In the genomic region with DNA sequence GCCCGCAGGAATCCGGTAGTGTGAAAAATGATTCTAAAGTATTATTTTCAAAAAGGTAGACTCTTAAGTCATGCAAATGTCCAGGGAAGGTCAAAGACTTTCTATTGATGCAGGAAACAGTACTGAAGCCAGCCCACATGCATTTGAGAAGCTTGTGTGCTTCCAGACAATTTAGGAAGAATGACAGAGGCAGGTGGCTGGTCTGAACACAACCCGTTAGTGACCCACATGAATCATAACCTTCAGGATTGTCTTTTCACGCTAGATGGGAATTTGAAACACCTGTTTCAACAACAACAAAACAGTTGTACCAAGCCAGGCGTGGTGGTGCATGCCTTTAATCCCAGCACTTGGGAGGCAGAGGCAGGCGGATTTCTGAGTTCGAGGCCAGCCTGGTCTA, we compare ENCODE assay signal across 23 mouse cellular contexts. TPM values are rescaled to one million over a fixed set of nuclear protein-coding genes. Genes with fewer than 3 reads are reported as not detected.
DNase-seq lines count a peak whose midpoint lies in the region; ATAC-seq and TF ChIP-seq lines count a peak whose summit lies in the region.
"Had no signal": no experiment of that assay in that cellular context is flagged by ENCODE, and none has a peak within 500 bp of the region (broad histone marks: within the 10 kb centered on the region; RNA-seq: fewer than 3 reads in every experiment).

No protein-coding gene starts in this region.

- peaks cover 33% of the 10 kb centered on the region for H3K4me1 ChIP-seq in heart, embryonic 13.5 days
- no peaks in the 10 kb centered on the region for H3K4me1 ChIP-seq in heart, adult 2 months (ENCODE audit: control insufficient read depth, insufficient read depth, low read length)
- H3K4me1 ChIP-seq in ES-Bruce4 (ENCODE audit: control insufficient read depth, insufficient read depth, low read length) = no peaks in the 10 kb centered on the region
- no peaks in the 10 kb centered on the region for H3K4me1 ChIP-seq in lung, postnatal 0 days (ENCODE audit: insufficient read depth, low read depth, low read length)
- H3K4me1 ChIP-seq: embryonic facial prominence, embryonic 13.5 days; hindbrain, embryonic 12.5 days had no signal

- H3K4me3 ChIP-seq in heart, embryonic 13.5 days = no peak overlapping the region
- no peak overlapping the region for H3K4me3 ChIP-seq in heart, adult 2 months
- H3K4me3 ChIP-seq in ES-Bruce4 (ENCODE audit: low read depth, low read length) = no peak overlapping the region
- no peak overlapping the region for H3K4me3 ChIP-seq in lung, postnatal 0 days (ENCODE audit: low read depth, low read length)
- H3K4me3 ChIP-seq: embryonic facial prominence, embryonic 13.5 days; forebrain, embryonic 10.5 days; forebrain, embryonic 13.5 days; hindbrain, embryonic 12.5 days; hindbrain, embryonic 15.5 days had no signal

- no peak for TF ChIP-seq EP300 in heart, adult 2 months (IDR thresholded peaks at IDR 0.05; ENCODE audit: insufficient read depth, low read depth, low read length)
- no peak for TF ChIP-seq EP300 in ES-Bruce4 (IDR thresholded peaks at IDR 0.05; ENCODE audit: insufficient read depth, low read depth, low read length)
- no peak for TF ChIP-seq EP300 in lung, postnatal 0 days (IDR thresholded peaks at IDR 0.05)

- 0 out of 2 replicates have a peak overlapping the region, but pooled peaks have one; percentile 9 for H3K27ac ChIP-seq in heart, embryonic 13.5 days (replicated peaks)
- no peak overlapping the region for H3K27ac ChIP-seq in heart, adult 2 months
- peak overlapping the region; percentile 86 for H3K27ac ChIP-seq in ES-Bruce4 (ENCODE audit: insufficient read depth, low read length)
- H3K27ac ChIP-seq in lung, postnatal 0 days (ENCODE audit: low read length) = no peak overlapping the region
- H3K27ac ChIP-seq: embryonic facial prominence, embryonic 13.5 days; forebrain, embryonic 10.5 days; forebrain, embryonic 13.5 days; hindbrain, embryonic 12.5 days; hindbrain, embryonic 15.5 days had no signal

- WGBS in heart, embryonic 13.5 days = 84% methylated on average over 7 of the region's 7 CpGs
- WGBS in heart, adult 2 months = 90% methylated on average over 7 of the region's 7 CpGs
- WGBS in lung, postnatal 0 days = 87% methylated on average over 6 of the region's 7 CpGs

- no peaks in the 10 kb centered on the region for H3K36me3 ChIP-seq in heart, embryonic 13.5 days
- no peaks in the 10 kb centered on the region for H3K36me3 ChIP-seq in heart, adult 2 months (ENCODE audit: control insufficient read depth, insufficient read depth, low read length)
- H3K36me3 ChIP-seq in ES-Bruce4 (ENCODE audit: control insufficient read depth, insufficient read depth, low read length, poor library complexity, severe bottlenecking) = no peaks in the 10 kb centered on the region
- no peaks in the 10 kb centered on the region for H3K36me3 ChIP-seq in lung, postnatal 0 days (ENCODE audit: insufficient read depth, low read length)
- H3K36me3 ChIP-seq: embryonic facial prominence, embryonic 13.5 days; forebrain, embryonic 10.5 days; hindbrain, embryonic 12.5 days; hindbrain, embryonic 15.5 days had no signal

- TF ChIP-seq CTCF in heart, adult 2 months (IDR thresholded peaks at IDR 0.05) = no peak
- TF ChIP-seq CTCF in ES-Bruce4 (IDR thresholded peaks at IDR 0.05; ENCODE audit: low read depth, low read length) = no peak
- TF ChIP-seq CTCF in lung, postnatal 0 days (IDR thresholded peaks at IDR 0.05) = no peak

- DNase-seq in embryo, embryonic 11.5 days (ENCODE audit: low read depth, low spot score) = peak; percentile 7
- no peak for DNase-seq in embryo, embryonic 9.5 days (ENCODE audit: extremely low spot score)
- no peak for DNase-seq in heart, adult 2 months
- peak; percentile 31 for DNase-seq in mesoderm, embryonic 11.5 days (ENCODE audit: low read depth, low spot score)
- DNase-seq in lung, postnatal 0 days (ENCODE audit: low spot score) = no peak
- no peak for DNase-seq in retina, embryonic 14.5 days (ENCODE audit: low spot score)
- DNase-seq: adrenal gland, adult 2 months; adrenal gland, postnatal 25 days; cerebellum, adult 11-12 months; cerebellum, adult 8-10 months; cerebellum, postnatal 10 days; cerebellum, postnatal 36 days; embryo, embryonic 11 days; gastrocnemius, postnatal 10 days; gastrocnemius, postnatal 36 days had no signal

- no peak overlapping the region for H3K4me2 ChIP-seq in heart, embryonic 13.5 days
- H3K4me2 ChIP-seq in lung, postnatal 0 days (replicated peaks; ENCODE audit: low read depth, low read length) = no peak overlapping the region
- H3K4me2 ChIP-seq: embryonic facial prominence, embryonic 13.5 days; forebrain, embryonic 13.5 days; hindbrain, embryonic 12.5 days; hindbrain, embryonic 15.5 days had no signal

- no peaks in the 10 kb centered on the region for H3K79me2 ChIP-seq in heart, adult 2 months (replicated peaks; ENCODE audit: control insufficient read depth, insufficient read depth, low read length)

- TF ChIP-seq POLR2A in heart, adult 2 months (IDR thresholded peaks at IDR 0.05; ENCODE audit: insufficient read depth, low read depth, low read length) = no peak
- TF ChIP-seq POLR2A in ES-Bruce4 (IDR thresholded peaks at IDR 0.05; ENCODE audit: insufficient read depth, low read length) = no peak

- no peaks in the 10 kb centered on the region for H3K9me3 ChIP-seq in heart, embryonic 13.5 days
- H3K9me3 ChIP-seq in ES-Bruce4 (replicated peaks; ENCODE audit: control insufficient read depth, insufficient read depth, low read length, poor library complexity, severe bottlenecking) = no peaks in the 10 kb centered on the region
- no peaks in the 10 kb centered on the region for H3K9me3 ChIP-seq in lung, postnatal 0 days (ENCODE audit: low read length)
- H3K9me3 ChIP-seq: embryonic facial prominence, embryonic 13.5 days; forebrain, embryonic 10.5 days; forebrain, embryonic 13.5 days; hindbrain, embryonic 12.5 days; hindbrain, embryonic 15.5 days had no signal

- intact Hi-C loops in heart, adult 2 months (cut with DNase I) = no loop called here

- H3K27me3 ChIP-seq in heart, embryonic 13.5 days (replicated peaks) = no peaks in the 10 kb centered on the region
- no peaks in the 10 kb centered on the region for H3K27me3 ChIP-seq in heart, adult 2 months (ENCODE audit: control insufficient read depth, insufficient read depth, low read length)
- no peaks in the 10 kb centered on the region for H3K27me3 ChIP-seq in ES-Bruce4 (ENCODE audit: control insufficient read depth, insufficient read depth, low read length, poor library complexity, severe bottlenecking)
- H3K27me3 ChIP-seq in lung, postnatal 0 days (replicated peaks; ENCODE audit: insufficient read depth, low read length) = no peaks in the 10 kb centered on the region
- H3K27me3 ChIP-seq: embryonic facial prominence, embryonic 13.5 days; forebrain, embryonic 13.5 days; hindbrain, embryonic 12.5 days; hindbrain, embryonic 15.5 days had no signal

- ATAC-seq in heart, embryonic 13.5 days (ENCODE audit: extremely low read depth, insufficient number of reproducible peaks, low FRiP score, low TSS enrichment) = no peak
- no peak for ATAC-seq in lung, postnatal 0 days
- ATAC-seq: forebrain, embryonic 13.5 days; forebrain, embryonic 16.5 days had no signal

- no peak overlapping the region for H3K9ac ChIP-seq in heart, embryonic 13.5 days
- H3K9ac ChIP-seq in heart, adult 2 months (ENCODE audit: low read depth, low read length) = no peak overlapping the region
- H3K9ac ChIP-seq in ES-Bruce4 (ENCODE audit: low read depth, poor library complexity, severe bottlenecking) = peak overlapping the region; percentile 57; the same call in 1 of the 2 replicates
- H3K9ac ChIP-seq in lung, postnatal 0 days (replicated peaks; ENCODE audit: low read depth) = no peak overlapping the region
- H3K9ac ChIP-seq: embryonic facial prominence, embryonic 13.5 days; forebrain, embryonic 13.5 days; hindbrain, embryonic 12.5 days; hindbrain, embryonic 15.5 days had no signal

RNA-seq across cellular contexts. Expression of a gene that starts 6.0 kb away (rescaled TPM):
- polyA plus RNA-seq in heart, embryonic 13.5 days (2015; fragmentation: Nextera tagmentation; extraction: Ambion mirVana) = 9.7 and 12.1 TPM in 2 replicates
- total RNA-seq in heart, adult 2 months (2021) = 10 to 100 TPM; 17.3 to 22.2 TPM
- polyA plus RNA-seq in heart, adult 2 months (2012; rRNA removed) = 11.9 and 13.4 TPM in 2 replicates
- 206 and 226 TPM in 2 replicates for polyA plus RNA-seq in ES-Bruce4 (2011; ENCODE audit: insufficient read depth, insufficient read length, low read depth, missing spikeins)
- 6.3 and 6.5 TPM in 2 replicates for polyA plus RNA-seq in lung, postnatal 0 days (2015; fragmentation: Nextera tagmentation; extraction: Ambion mirVana)

RNA-seq across cellular contexts. Expression of a gene that starts 37.9 kb away (rescaled TPM):
- 71.1 and 76.3 TPM in 2 replicates for polyA plus RNA-seq in heart, embryonic 13.5 days (2015; fragmentation: Nextera tagmentation; extraction: Ambion mirVana)
- total RNA-seq in heart, adult 2 months (2021) = 10 to 100 TPM; 39.8 to 43.2 TPM
- polyA plus RNA-seq in heart, adult 2 months (2012; rRNA removed) = 27.6 and 49.3 TPM in 2 replicates
- 98.5 and 104 TPM in 2 replicates for polyA plus RNA-seq in ES-Bruce4 (2011; ENCODE audit: insufficient read depth, insufficient read length, low read depth, missing spikeins)
- 112 and 114 TPM in 2 replicates for polyA plus RNA-seq in lung, postnatal 0 days (2015; fragmentation: Nextera tagmentation; extraction: Ambion mirVana)

Comparison
In these comparisons a context has a peak if more than half of its experiments do, and no peak if none do; other contexts are left out.
1. DNase-seq: peak in embryo, embryonic 11.5 days (single experiment) and mesoderm, embryonic 11.5 days (single experiment); none in embryo, embryonic 9.5 days (single experiment), heart, adult 2 months (0 of 2), lung, postnatal 0 days (single experiment) and retina, embryonic 14.5 days (single experiment).
2. H3K27ac ChIP-seq: peak in heart, embryonic 13.5 days (single experiment) and ES-Bruce4 (single experiment); none in heart, adult 2 months (single experiment) and lung, postnatal 0 days (single experiment).
3. RNA of a gene that starts 6.0 kb away (polyA plus RNA-seq): 206 to 226 TPM in ES-Bruce4; 11.9 to 13.4 TPM in heart, adult 2 months, 9.7 to 12.1 TPM in heart, embryonic 13.5 days and 6.3 to 6.5 TPM in lung, postnatal 0 days; every median in the first group is over 10 times any median in the second.